Mouse (Mus musculus): ENCODE data around the gene Tars2. TPM values are rescaled to one million over a fixed set of nuclear protein-coding genes. Genes with fewer than 3 reads are reported as not detected.

Gene Tars2
- total and polyA plus RNA-seq, 3 experiments, result 141 to 237 TPM; not detected in 1

DNA sequence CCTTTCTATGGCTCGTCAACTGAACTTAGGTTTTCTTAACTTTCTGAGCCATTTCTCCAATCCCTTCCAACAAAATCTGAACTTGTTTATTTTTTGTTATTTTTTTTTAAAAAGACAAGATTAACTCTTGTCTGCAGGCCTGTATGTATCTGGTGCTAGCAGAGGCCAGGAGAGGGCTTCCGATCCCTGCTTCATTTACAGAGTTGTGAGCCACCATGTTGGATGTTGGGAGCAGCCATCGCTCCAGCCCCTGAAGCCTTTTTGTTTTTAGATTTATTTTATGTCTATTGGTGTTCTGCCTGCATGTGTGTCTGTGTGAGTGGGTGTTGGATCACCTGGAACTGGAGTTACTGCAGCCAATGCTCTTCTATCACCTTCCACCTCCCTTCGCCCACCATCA lies 28.2 kb downstream of the Tars2 start:
- H3K27ac ChIP-seq (ENCODE audit: control insufficient read depth, low read depth, low read length), result no peak overlapping the region
- no peak overlapping the region for H3K4me3 ChIP-seq (ENCODE audit: control insufficient read depth in 1 of 2, insufficient read depth in 1 of 2, low read depth in 2 of 2, low read length in 2 of 2)
- peaks cover 14 to 27% of the 10 kb centered on the region in 2 experiments for H3K4me1 ChIP-seq (ENCODE audit: control insufficient read depth in 1 of 2, insufficient read depth in 2 of 2, low read length in 2 of 2)

DNA sequence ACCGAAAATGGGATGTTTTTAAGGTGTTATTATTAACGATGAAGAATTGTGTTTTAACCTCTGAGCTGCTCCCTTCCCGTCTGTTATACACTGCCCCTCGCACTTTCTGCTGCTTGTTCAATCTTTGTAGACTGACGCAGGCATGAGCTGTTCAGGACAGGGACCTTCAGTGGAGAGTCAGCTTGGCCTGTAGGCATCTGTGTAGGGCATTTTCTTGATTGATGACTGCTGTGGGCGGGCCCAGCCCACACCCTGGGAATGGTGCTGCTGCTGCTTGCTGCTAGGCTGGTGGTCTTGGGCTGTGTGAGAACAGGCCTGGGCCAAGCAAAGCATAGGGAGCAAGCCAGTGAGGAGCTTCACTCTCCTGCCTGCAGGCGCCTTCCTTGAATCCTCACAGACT lies 29.6 kb downstream of the Tars2 start:
- TF ChIP-seq USF2 (IDR thresholded peaks at IDR 0.05; ENCODE audit: borderline replicate concordance in 1 of 2, insufficient read depth in 1 of 2, low read depth in 1 of 2, low read length in 2 of 2), result no peak
- TF ChIP-seq MYB (IDR thresholded peaks at IDR 0.05; ENCODE audit: low read depth, low read length), result no peak
- TF ChIP-seq ZC3H11A (IDR thresholded peaks at IDR 0.05; ENCODE audit: low read depth, low read length), result no peak
- no peak for TF ChIP-seq ETS1 (IDR thresholded peaks at IDR 0.05; ENCODE audit: low read depth, low read length)
- TF ChIP-seq CHD2 (IDR thresholded peaks at IDR 0.05; ENCODE audit: low read length), result no peak
- no peak for TF ChIP-seq KAT2A (conservative IDR thresholded peaks at IDR 0.05; ENCODE audit: low read depth, low read length)
- no peak for TF ChIP-seq CHD1 (IDR thresholded peaks at IDR 0.05; ENCODE audit: low read depth, low read length)
- no peak for TF ChIP-seq SIN3A (IDR thresholded peaks at IDR 0.05; ENCODE audit: low read length)
- H3K9ac ChIP-seq (ENCODE audit: control insufficient read depth, low read depth, low read length, poor library complexity, severe bottlenecking), result no peak overlapping the region
- peaks cover 14 to 32% of the 10 kb centered on the region in 2 experiments for H3K4me1 ChIP-seq (ENCODE audit: control insufficient read depth in 1 of 2, insufficient read depth in 2 of 2, low read length in 2 of 2)
- no peak overlapping the region for H3K27ac ChIP-seq (ENCODE audit: control insufficient read depth, low read depth, low read length)
- no peaks in the 10 kb centered on the region for H3K9me3 ChIP-seq (replicated peaks; ENCODE audit: insufficient read depth, low read length)
- DNase-seq (ENCODE audit: low read depth, low spot score), result no peak
- no peaks in the 10 kb centered on the region for H3K27me3 ChIP-seq (ENCODE audit: control insufficient read depth in 1 of 2, insufficient read depth in 2 of 2, low read length in 2 of 2)
- H3K4me3 ChIP-seq (ENCODE audit: control insufficient read depth in 1 of 2, insufficient read depth in 1 of 2, low read depth in 2 of 2, low read length in 2 of 2), result no peak overlapping the region
- peaks cover 0 to 27% of the 10 kb centered on the region in 2 experiments; a peak in 2 of 4 replicates for H3K36me3 ChIP-seq (ENCODE audit: control insufficient read depth in 1 of 2, insufficient read depth in 2 of 2, low read length in 2 of 2)
- no peaks in the 10 kb centered on the region for H3K79me2 ChIP-seq (ENCODE audit: control insufficient read depth, insufficient read depth, low read length, poor library complexity)

More for the DNA sequence above, 28.2 kb downstream of the Tars2 start:
- DNase-seq (ENCODE audit: low read depth, low spot score), result no peak
- H3K79me2 ChIP-seq (ENCODE audit: control insufficient read depth, insufficient read depth, low read length, poor library complexity), result no peaks in the 10 kb centered on the region
- H3K9ac ChIP-seq (ENCODE audit: control insufficient read depth, low read depth, low read length, poor library complexity, severe bottlenecking), result no peak overlapping the region
- H3K9me3 ChIP-seq (replicated peaks; ENCODE audit: insufficient read depth, low read length), result no peaks in the 10 kb centered on the region
- TF ChIP-seq ZMIZ1 (IDR thresholded peaks at IDR 0.05; ENCODE audit: low read depth, low read length) (no peak), NRF1 (IDR thresholded peaks at IDR 0.05; ENCODE audit: insufficient read depth, low read depth, low read length, poor library complexity, severe bottlenecking) (no peak), POLR2AphosphoS2 (IDR thresholded peaks at IDR 0.05; ENCODE audit: low read length) (no peak), MAZ (IDR thresholded peaks at IDR 0.05; ENCODE audit: low read depth, low read length) (no peak), BHLHE40 (IDR thresholded peaks at IDR 0.05; ENCODE audit: borderline replicate concordance, low read depth, low read length) (no peak), CHD2 (IDR thresholded peaks at IDR 0.05; ENCODE audit: low read length) (no peak), USF1 (IDR thresholded peaks at IDR 0.05; ENCODE audit: low read depth, low read length) (no peak), MXI1 (IDR thresholded peaks at IDR 0.05; ENCODE audit: low read depth, low read length) (no peak), RAD21 (IDR thresholded peaks at IDR 0.05; ENCODE audit: low read depth, low read length) (no peak), MYC (IDR thresholded peaks at IDR 0.05; ENCODE audit: low read depth, low read length) (no peak)
- H3K36me3 ChIP-seq (ENCODE audit: control insufficient read depth in 1 of 2, insufficient read depth in 2 of 2, low read length in 2 of 2), result peaks cover 0 to 26% of the 10 kb centered on the region in 2 experiments; a peak in 2 of 4 replicates
- no peaks in the 10 kb centered on the region for H3K27me3 ChIP-seq (ENCODE audit: control insufficient read depth in 1 of 2, insufficient read depth in 2 of 2, low read length in 2 of 2)
